Mouse (Mus musculus) MEL (cell line): ENCODE results near the gene Mrpl57.
"Not testable (repeated sequence)": the region's sequence is repeated elsewhere in the genome, so short reads cannot be mapped to it uniquely, and the experiment has no call there.

Experiments
- CHD1 ChIP-seq: IDR thresholded peaks from 2 replicates; pipeline ENCODE4 v1.6.1; 2012; ENCODE audit warnings: low read depth, mild to moderate bottlenecking, inconsistent platforms, low read length, improper control_type of control experiment
- CTCF ChIP-seq, 3 experiments: IDR thresholded peaks in 2 of 3; conservative IDR thresholded peaks in 1 of 3; 2 replicates each; pipeline ENCODE4 v1.5.1; 2011 to 2012; ENCODE audit warnings: low read length in 3 of 3, low read depth in 2 of 3, mild to moderate bottlenecking in 2 of 3, improper control_type of control experiment in 1 of 3, inconsistent platforms in 1 of 3, mixed read lengths in 1 of 3, moderate library complexity in 1 of 3; ENCODE audit not compliant: control insufficient read depth in 1 of 3, insufficient read depth in 1 of 3, poor library complexity in 1 of 3, severe bottlenecking in 1 of 3
- EP300 ChIP-seq, 2 experiments: IDR thresholded peaks; 2 replicates each; pipeline ENCODE4 v1.6.1; 2011; ENCODE audit warnings: improper control_type of control experiment in 2 of 2, low read length in 2 of 2, low read depth in 1 of 2, mild to moderate bottlenecking in 1 of 2
- GATA1 ChIP-seq: IDR thresholded peaks from 2 replicates; pipeline ENCODE4 v1.6.1; 2011; ENCODE audit warnings: low read depth, low read length, improper control_type of control experiment
- HCFC1 ChIP-seq: IDR thresholded peaks from 2 replicates; pipeline ENCODE4 v1.6.1; 2012; ENCODE audit warnings: low read depth, mild to moderate bottlenecking, inconsistent platforms, low read length, improper control_type of control experiment, moderate library complexity
- MAFK ChIP-seq: IDR thresholded peaks from 2 replicates; pipeline ENCODE4 v1.6.1; 2011; ENCODE audit warnings: low read depth, mild to moderate bottlenecking, low read length, improper control_type of control experiment, borderline replicate concordance
- MAZ ChIP-seq: IDR thresholded peaks from 2 replicates; pipeline ENCODE4 v1.6.1; 2012; ENCODE audit warnings: low read depth, mild to moderate bottlenecking, inconsistent platforms, low read length, improper control_type of control experiment
- POLR2A ChIP-seq, 2 experiments: IDR thresholded peaks; 2 replicates each; pipeline ENCODE4 v1.6.1; 2011 to 2012; ENCODE audit warnings: low read length in 2 of 2, mild to moderate bottlenecking in 2 of 2, control low read depth in 1 of 2, improper control_type of control experiment in 1 of 2, low read depth in 1 of 2, moderate library complexity in 1 of 2; ENCODE audit not compliant: control insufficient read depth in 1 of 2, insufficient read depth in 1 of 2, poor library complexity in 1 of 2
- POLR2AphosphoS2 ChIP-seq: IDR thresholded peaks from 2 replicates; pipeline ENCODE4 v1.6.1; 2011; ENCODE audit warnings: low read length, improper control_type of control experiment
- RAD21 ChIP-seq: IDR thresholded peaks from 2 replicates; pipeline ENCODE4 v1.6.1; 2011; ENCODE audit warnings: mild to moderate bottlenecking, low read depth, low read length, improper control_type of control experiment
- TCF12 ChIP-seq: IDR thresholded peaks from 2 replicates; pipeline ENCODE4 v1.6.1; 2014; ENCODE audit warnings: low read depth, mild to moderate bottlenecking, inconsistent platforms, low read length, improper control_type of control experiment, moderate library complexity
- ZC3H11A ChIP-seq: IDR thresholded peaks from 2 replicates; pipeline ENCODE4 v1.6.1; 2012; ENCODE audit warnings: low read depth, mild to moderate bottlenecking, inconsistent platforms, low read length, improper control_type of control experiment
- ZNF384 ChIP-seq: IDR thresholded peaks from 2 replicates; pipeline ENCODE4 v1.6.1; 2012; ENCODE audit warnings: low read depth, mild to moderate bottlenecking, inconsistent platforms, low read length, improper control_type of control experiment

- TF ChIP-seq CHD1; RAD21; MAZ; ZC3H11A; GATA1; CTCF (IDR thresholded peaks at IDR 0.05 in 2 of 3, conservative IDR thresholded peaks at IDR 0.05 in 1 of 3; ENCODE audit: control insufficient read depth in 1 of 3, insufficient read depth in 1 of 3, low read depth in 2 of 3, low read length in 3 of 3, poor library complexity in 1 of 3, severe bottlenecking in 1 of 3); EP300 (IDR thresholded peaks at IDR 0.05; ENCODE audit: low read depth in 1 of 2, low read length in 2 of 2); ZNF384; TCF12; MAFK; POLR2A (IDR thresholded peaks at IDR 0.05; ENCODE audit: control insufficient read depth in 1 of 2, insufficient read depth in 1 of 2, low read depth in 1 of 2, low read length in 2 of 2, poor library complexity in 1 of 2); POLR2AphosphoS2; HCFC1: not testable (repeated sequence)
These were observed 22.0 kb downstream of the Mrpl57 start for GRCm38 (mm10) chr14:57848061-57848460.
